Mouse (Mus musculus) thymus, adult 2 months (tissue): Measurements from ENCODE around the gene Pga5.

Experiments
- CTCF ChIP-seq: fragments of 200-500 bp; IDR thresholded peaks from 2 replicates; pipeline ENCODE4 v1.5.1; 2012; ENCODE audit warnings: mild to moderate bottlenecking, control low read depth, low read length, moderate library complexity, borderline replicate concordance; ENCODE audit not compliant: control insufficient read depth, poor library complexity, insufficient read depth; ENCODE audit errors: extremely low read depth
- POLR2A ChIP-seq: fragments of 200-500 bp; IDR thresholded peaks from 2 replicates; pipeline ENCODE4 v1.6.1; 2012; ENCODE audit warnings: mild to moderate bottlenecking, low read length, control low read depth, moderate library complexity; ENCODE audit not compliant: control insufficient read depth, poor library complexity, insufficient read depth; ENCODE audit errors: extremely low read depth

DNA sequence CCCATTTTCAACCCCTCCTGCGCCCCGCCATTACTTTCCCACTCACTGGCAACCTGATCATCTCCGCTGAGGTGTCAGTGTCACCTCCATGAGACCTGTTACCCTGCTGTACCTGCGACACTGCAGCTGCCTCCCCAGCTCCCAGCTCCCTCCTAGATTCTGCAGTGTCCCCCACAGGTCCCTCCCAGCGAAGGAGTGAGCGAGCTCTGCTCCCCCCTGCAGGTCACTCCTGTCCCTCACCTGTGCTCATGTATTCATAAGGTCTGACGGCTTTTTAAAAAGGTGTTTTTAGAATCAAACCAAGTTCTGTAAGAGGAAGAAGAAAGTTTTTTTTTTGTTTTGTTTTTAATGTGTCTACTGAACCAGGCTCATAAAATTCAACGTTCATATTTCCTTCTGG is 24.3 kb upstream of the Pga5 start:
- TF ChIP-seq POLR2A: no peak
- TF ChIP-seq CTCF: no peak
